In genomic region chr1:73905811-73906190, GRCm38 (mm10) we compare ENCODE assay signal across 14 mouse cellular contexts.
DNase-seq lines count a peak whose midpoint lies in the region; ATAC-seq and TF ChIP-seq lines count a peak whose summit lies in the region.
"Had no signal": no experiment of that assay in that cellular context is flagged by ENCODE, and none has a peak within 500 bp of the region (broad histone marks: within the 10 kb centered on the region; RNA-seq: fewer than 3 reads in every experiment).

No protein-coding gene starts in this region.

- no peaks in the 10 kb centered on the region for H3K4me1 ChIP-seq in ES-Bruce4 (ENCODE audit: control insufficient read depth, insufficient read depth, low read length)
- peaks cover 23% of the 10 kb centered on the region for H3K4me1 ChIP-seq in heart, embryonic 16.5 days (ENCODE audit: control insufficient read depth, insufficient read depth, low read length)
- H3K4me1 ChIP-seq: midbrain, embryonic 12.5 days had no signal

- 53% methylated on average over 5 of the region's 5 CpGs for WGBS in heart, embryonic 16.5 days

- no peak overlapping the region for H3K9ac ChIP-seq in ES-Bruce4 (ENCODE audit: low read depth, poor library complexity, severe bottlenecking)
- H3K9ac ChIP-seq in heart, embryonic 16.5 days (ENCODE audit: low read length), result peak overlapping the region; percentile 21; the same call in 1 of the 2 replicates
- H3K9ac ChIP-seq: liver, embryonic 14.5 days; midbrain, embryonic 12.5 days had no signal

- TF ChIP-seq CTCF in layer of hippocampus, adult 2 months (conservative IDR thresholded peaks at IDR 0.05), result 0 out of 2 replicates have a peak, but pooled peaks have one; percentile 4
- TF ChIP-seq CTCF in ES-Bruce4 (IDR thresholded peaks at IDR 0.05; ENCODE audit: low read depth, low read length), result peak; percentile 31

- H3K9me3 ChIP-seq in ES-Bruce4 (replicated peaks; ENCODE audit: control insufficient read depth, insufficient read depth, low read length, poor library complexity, severe bottlenecking), result no peaks in the 10 kb centered on the region
- H3K9me3 ChIP-seq in heart, embryonic 16.5 days (replicated peaks; ENCODE audit: control insufficient read depth, low read length), result no peaks in the 10 kb centered on the region
- H3K9me3 ChIP-seq: midbrain, embryonic 12.5 days had no signal

- ATAC-seq in heart, embryonic 16.5 days (replicated peaks; ENCODE audit: extremely low read depth, insufficient read depth, low FRiP score), result no peak
- ATAC-seq: inflammation-experienced regulatory T-cells, adult 6 months had no signal

- H3K4me2 ChIP-seq in heart, embryonic 16.5 days (ENCODE audit: low read depth, low read length), result no peak overlapping the region
- H3K4me2 ChIP-seq: midbrain, embryonic 12.5 days had no signal

- no peak overlapping the region for H3K27ac ChIP-seq in layer of hippocampus, adult 2 months
- no peak overlapping the region for H3K27ac ChIP-seq in ES-Bruce4 (ENCODE audit: insufficient read depth, low read length)
- peak overlapping the region; percentile 72 for H3K27ac ChIP-seq in heart, embryonic 16.5 days (ENCODE audit: low read length)
- H3K27ac ChIP-seq: liver, embryonic 14.5 days; midbrain, embryonic 12.5 days had no signal

- TF ChIP-seq EP300 in ES-Bruce4 (IDR thresholded peaks at IDR 0.05; ENCODE audit: insufficient read depth, low read depth, low read length), result no peak

- H3K27me3 ChIP-seq in ES-Bruce4 (ENCODE audit: control insufficient read depth, insufficient read depth, low read length, poor library complexity, severe bottlenecking), result no peaks in the 10 kb centered on the region
- no peaks in the 10 kb centered on the region for H3K27me3 ChIP-seq in heart, embryonic 16.5 days (ENCODE audit: control insufficient read depth, insufficient read depth, low read length)
- H3K27me3 ChIP-seq: midbrain, embryonic 12.5 days had no signal

- no peak for TF ChIP-seq POLR2A in ES-Bruce4 (IDR thresholded peaks at IDR 0.05; ENCODE audit: insufficient read depth, low read length)

- DNase-seq in adrenal gland, adult 2 months, result peak; percentile 66
- DNase-seq in adrenal gland, postnatal 4 days (ENCODE audit: low spot score in 2 of 2), result no peak
- DNase-seq in layer of hippocampus, adult 2 months (ENCODE audit: low spot score in 2 of 2), result peak in 1 of 2 experiments; percentile 6
- DNase-seq in layer of hippocampus, adult 9-10 months (ENCODE audit: low spot score), result no peak
- DNase-seq in cerebellum, adult 11 months, result no peak
- DNase-seq in layer of hippocampus, adult 9-11 months, result no peak
- DNase-seq: gastrocnemius, postnatal 14 days; right cerebral cortex, postnatal 25 days had no signal

- no peak overlapping the region for H3K4me3 ChIP-seq in layer of hippocampus, adult 2 months
- H3K4me3 ChIP-seq in ES-Bruce4 (ENCODE audit: low read depth, low read length), result no peak overlapping the region
- no peak overlapping the region for H3K4me3 ChIP-seq in heart, embryonic 16.5 days (ENCODE audit: low read length)
- H3K4me3 ChIP-seq: erythroblast, embryonic 14.5 days; midbrain, embryonic 12.5 days had no signal

- no peaks in the 10 kb centered on the region for H3K36me3 ChIP-seq in ES-Bruce4 (ENCODE audit: control insufficient read depth, insufficient read depth, low read length, poor library complexity, severe bottlenecking)
- H3K36me3 ChIP-seq in heart, embryonic 16.5 days (ENCODE audit: control insufficient read depth, insufficient read depth), result peaks cover 3% of the 10 kb centered on the region; the same call in 1 of the 2 replicates
- H3K36me3 ChIP-seq: midbrain, embryonic 12.5 days had no signal
